Mouse (Mus musculus) kidney, adult 18-20 months (tissue): ENCODE measurements around the gene Dcaf10.
A peak's percentile ranks its signal among the peaks of the same experiment; 100 is the strongest.

Experiments
- DNase-seq: peaks from one replicate; pipeline ENCODE4 v3.0.0; 2021

Dcaf10 gene

DNA sequence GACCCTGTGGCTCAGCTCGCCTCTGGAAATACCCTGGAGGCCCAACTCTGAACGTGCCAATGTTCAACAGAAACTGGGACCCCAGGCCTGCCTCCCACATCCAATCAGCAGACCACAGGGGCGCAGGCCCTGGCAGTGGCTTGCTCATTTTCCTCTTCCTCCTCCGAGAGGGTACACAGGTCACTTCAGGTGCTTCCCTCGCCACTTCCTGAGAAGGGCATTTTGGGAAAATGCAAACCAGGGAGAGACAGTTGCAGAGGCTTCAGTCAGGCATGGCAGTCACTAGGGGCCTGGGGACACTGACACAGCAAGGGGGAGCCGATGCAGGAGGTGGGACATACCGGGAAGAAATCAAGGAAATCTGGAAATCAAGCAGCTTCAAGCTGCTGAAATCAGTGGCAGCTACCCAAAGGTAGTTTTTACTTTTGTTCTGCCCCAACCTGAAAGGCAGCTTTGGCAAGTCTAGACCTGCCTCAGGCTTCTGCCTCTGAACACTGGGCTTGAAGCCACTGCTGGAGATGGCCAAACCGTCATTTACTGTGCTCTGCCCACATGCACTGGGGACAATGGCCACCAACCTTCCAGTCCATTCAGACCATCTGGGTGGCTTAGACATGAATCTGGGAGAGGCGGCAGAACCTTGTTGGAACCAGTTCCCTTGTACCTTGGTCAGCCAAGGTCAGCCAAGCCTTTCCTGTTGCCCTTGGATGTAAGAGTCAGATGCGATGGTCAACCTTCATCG is 79.8 kb downstream of the Dcaf10 start:
- peak; percentile 61 for DNase-seq

DNA sequence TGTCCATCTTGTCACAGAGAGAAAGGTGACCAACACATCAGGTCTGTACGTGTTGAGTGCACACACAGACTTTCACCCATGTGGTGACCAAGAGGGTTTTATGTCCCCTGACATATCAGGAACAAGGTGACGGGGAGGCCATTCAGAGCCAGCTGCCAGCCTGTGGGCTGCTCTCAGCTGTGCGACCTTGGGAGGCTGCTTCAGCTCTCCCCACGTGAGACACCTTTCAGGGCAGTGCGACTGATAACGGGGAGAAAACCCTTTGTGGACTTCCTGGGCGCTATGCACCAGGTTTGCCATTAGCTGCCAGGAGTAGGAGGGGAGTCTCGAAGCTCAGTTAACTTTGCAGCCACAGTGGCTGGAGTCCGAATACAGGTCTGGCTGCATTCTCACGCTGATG is 80.7 kb downstream of the Dcaf10 start:
- DNase-seq = no peak

DNA sequence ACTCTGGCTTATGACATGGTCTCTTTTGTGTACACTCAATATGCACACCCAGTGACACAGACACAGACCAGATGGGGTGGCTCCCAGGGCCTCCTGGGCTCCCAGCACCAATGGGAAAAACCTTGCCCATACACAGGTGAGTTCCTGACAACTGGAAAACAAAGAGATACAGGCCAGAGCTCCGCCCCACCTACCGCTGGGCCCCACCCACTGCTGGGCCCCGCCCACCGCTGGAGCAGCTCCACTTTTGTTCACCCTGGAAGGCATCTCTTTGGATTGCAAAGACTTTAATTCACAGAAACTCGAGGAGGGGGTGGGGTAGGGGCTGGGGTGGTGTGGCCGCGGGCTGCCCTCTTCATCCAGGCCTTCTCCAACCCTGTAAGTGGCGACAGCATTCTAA is 81.5 kb downstream of the Dcaf10 start:
- no peak for DNase-seq

DNA sequence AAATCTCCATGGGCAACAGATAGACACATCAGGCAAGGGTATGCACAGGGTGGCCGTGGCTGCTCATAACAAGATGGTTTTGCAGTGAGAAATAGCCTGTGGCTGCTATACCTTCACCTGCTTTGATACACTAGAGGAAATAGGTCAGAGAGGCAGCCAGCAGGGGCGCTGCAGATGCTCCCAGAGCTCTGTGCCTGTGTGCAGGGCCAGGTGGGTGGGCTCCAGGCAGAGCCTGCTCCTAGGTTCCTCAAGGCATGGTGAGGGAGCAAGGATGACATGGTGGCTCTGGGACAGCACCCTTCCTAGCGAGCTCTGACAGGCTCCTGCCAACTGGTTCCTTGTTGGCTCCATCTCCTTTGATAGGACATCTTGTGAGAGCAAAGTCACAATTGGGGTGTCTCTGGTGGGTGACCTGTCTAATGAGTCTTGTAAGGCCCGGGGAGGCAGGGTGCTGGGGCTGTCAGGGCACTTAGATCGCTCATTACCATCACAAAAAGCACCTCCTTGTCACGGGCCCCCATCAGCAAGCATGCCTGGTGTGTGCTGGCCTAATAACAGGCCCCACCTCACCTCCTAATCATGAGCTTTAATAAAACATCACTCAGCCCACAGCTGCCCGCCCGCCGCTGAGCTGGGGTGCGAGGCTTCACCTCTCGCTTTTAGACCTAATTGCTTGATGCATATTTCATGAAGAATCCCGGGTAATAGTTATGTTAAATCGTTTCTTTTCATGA is 85.0 kb downstream of the Dcaf10 start:
- no peak for DNase-seq
